Mouse (Mus musculus) ovary, adult 10 weeks (tissue): Measurements from ENCODE around the gene Metrn. TPM values are rescaled to one million over a fixed set of nuclear protein-coding genes. Genes with fewer than 3 reads are reported as not detected.

Experiments
- polyA plus RNA-seq: library from polyadenylated mRNA; stranded (reverse); fragments of 350-450 nt; fragmentation: Illumina TruSeq; extraction: RNeasy Lipid Tissue Mini Kit (QIAGEN cat#74804); gene quantifications from one replicate; pipeline ENCODE4 v1.2.3, GENCODE M21; 2014

Metrn gene
- 0.26 TPM for polyA plus RNA-seq

DNA sequence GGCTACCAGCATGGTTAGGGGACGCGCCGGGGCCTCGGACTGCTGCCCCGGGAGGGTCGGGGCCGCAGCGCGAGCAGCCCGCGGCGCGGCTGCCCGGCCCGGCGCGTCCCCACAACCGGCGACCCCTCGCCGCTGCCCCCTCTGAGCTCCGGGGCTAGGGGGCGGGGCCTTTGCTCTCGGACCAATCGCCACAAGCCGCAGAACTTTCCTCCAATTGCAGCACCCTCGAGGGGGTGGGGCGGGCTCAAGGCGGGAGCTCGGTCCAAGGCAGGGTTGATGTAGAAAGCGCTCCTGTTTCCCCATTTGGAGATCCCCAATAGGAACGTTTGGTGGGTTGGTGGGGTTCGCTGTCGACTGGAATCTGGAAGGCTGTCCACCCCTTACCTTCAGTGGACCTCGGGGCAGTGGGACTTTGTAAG lies at the start of gene Metrn:
TSS of gene Metrn (minus strand) at position 186 of the 419 bp plus-strand sequence.

DNA sequence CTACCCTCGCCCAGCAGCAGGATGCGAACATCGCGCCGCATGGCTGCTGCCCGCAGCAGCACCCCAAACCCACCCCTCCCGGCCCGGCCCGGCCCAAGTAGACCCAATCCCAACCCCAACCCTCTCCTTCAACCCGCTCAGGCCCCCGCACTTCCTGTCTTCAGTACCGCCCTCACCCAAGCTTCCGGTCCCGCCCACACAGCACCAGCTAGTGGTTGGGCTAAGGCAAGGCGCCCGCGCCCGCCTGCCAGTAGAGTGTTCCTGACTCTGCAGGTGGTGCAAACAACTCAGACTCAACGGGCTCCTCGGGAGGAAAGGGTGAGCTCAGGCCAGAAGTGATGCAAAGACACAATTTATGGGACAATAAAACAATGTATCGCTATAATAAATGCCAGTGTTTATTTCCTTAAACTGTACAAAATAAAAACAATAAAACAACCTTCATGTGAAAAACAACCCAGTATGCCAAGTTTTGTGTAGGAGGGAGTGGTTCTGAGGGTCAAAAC lies 47.5 kb upstream of the Metrn start, which contains the start of gene Rhot2:
TSS of gene Rhot2 (minus strand) at position 456 of the 506 bp plus-strand sequence.

DNA sequence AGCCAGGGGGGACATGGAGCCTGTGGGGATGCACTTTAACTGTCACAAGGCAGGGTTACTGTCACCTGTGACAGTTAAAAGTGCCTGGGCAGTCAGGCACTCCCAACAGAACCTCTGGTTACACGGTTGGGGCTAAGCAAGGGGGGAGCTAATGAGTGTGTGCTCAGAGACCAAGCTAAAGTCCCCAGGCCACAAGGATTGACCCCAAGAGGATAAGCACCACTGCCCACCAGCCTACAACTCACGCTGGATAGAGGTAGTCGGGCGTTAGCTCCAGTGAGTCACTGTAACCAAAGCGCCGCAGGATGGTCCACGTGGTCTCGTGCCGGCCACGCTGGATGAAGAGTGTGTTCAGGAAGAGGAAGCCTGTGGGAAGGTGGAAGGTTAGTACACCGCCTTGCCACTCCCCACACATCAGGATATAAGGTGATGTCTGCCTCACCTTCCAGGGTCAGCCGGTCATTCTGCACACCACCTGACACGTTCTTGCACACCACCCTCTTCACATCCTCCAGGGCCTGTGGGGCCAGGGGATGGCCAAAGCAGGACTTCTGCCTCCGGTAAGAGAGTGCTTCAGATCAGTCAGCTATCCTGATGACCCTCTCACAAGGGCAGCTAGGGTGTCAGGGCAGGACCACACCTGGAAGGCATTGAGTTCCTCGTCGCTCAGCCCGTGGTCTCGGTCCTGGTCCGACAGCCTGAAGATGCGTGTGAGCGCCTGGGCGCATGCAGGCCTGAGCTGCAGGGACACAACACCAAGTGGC lies 44.4 kb upstream of the Metrn start, which contains the start of gene Gm20683:
TSS of gene Gm20683 (minus strand) at position 647 of the 764 bp plus-strand sequence.

DNA sequence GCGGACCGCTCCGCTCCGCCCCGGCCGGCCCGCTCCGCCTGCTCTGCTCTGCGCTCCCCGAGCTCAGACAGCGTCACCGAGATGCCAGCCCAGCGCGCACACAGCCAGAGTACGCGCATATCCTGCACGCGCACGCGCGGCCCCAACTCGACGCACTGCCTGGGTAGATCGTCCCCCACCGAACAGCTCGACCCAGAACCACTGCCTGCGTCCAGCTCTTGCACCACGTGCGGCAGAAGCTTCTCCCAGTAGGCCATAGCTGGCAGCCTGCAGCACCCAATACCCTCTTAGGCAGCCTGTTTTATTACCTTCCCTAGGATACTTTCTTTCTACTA lies 40.1 kb upstream of the Metrn start, which contains the start of gene Rhbdl1:
TSS of gene Rhbdl1 (minus strand) at position 220 of the 335 bp plus-strand sequence.

DNA sequence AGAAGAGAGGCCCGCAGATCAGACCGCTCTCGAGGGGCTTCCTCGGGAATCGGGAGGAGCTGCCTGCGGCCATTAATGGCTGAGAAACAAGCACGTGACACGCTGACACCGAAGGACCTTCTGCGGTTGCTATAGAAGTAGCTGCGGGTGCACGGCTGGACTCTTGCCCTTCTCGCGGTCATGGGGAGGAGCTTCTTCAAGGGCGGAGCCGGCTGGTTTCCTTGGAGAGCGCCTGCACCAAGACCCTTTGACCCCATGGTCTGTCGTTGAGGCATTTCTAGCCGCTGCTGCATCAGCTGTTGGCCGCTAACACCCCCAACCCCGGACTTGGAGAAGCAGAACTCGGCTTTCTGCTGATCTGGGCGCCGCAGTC lies 36.3 kb upstream of the Metrn start, which contains the start of gene Stub1:
TSS of gene Stub1 (minus strand) at position 114 of the 373 bp plus-strand sequence.

DNA sequence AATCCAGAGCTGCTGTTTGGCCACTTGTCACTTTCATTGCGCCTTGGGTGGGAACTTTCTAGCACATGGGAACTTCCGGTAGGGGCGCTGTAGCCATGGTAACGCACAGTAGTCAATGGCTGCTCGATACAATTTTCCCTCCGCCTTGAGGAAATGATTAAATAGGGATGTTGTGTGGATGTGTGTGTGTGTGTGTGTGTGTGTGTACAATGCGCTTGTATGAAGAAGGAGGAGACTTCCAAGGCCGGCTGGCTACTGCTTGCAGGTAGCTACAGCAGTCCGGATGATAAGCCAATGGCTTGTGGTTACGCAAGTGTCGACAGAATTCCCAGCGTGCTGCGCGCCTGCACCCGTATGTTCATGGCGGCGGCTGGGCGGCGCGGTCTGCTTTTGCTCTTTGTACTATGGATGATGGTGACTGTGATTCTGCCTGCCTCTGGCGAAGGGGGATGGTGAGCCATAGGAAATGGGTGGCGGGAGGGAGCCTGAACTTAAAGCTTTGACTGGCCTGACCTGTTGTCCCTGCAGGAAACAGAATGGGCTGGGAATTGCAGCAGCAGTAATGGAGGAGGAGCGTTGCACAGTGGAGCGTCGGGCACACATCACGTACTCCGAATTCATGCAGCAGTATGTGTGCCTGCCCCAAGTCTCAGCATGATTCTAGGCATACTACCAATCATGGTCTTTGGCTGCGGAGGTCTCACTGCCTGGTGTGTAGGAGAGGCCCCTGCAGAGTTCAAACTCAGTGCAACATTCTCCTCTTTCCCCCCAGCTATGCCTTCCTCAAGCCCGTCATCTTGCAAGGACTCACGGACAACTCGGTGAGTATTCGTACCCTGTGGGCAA lies 32.0 kb upstream of the Metrn start, which contains the start of gene Jmjd8:
TSS of gene Jmjd8 (plus strand) at position 156 of the 846 bp plus-strand sequence.

DNA sequence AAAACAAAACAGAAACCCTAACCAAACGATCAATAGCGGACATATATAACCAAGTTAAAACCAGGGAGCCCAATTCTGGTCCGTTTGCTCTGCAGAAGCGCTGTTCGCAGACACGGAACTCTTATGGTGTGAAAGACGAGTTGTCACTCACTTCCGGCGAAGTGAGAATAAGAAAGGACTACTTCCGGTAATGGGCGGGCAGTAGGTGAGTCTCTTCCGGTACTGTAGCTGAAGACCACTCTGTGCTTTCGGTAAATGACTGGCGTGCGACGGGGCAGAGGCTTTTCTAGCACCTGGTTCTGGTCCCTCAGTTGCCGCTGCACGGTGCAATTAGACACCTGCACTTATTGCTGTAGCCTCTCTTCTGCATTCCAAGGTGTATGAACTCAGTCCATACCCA lies 26.5 kb upstream of the Metrn start, which contains the start of gene Wdr24:
TSS of gene Wdr24 (plus strand) at position 176 of the 400 bp plus-strand sequence.

DNA sequence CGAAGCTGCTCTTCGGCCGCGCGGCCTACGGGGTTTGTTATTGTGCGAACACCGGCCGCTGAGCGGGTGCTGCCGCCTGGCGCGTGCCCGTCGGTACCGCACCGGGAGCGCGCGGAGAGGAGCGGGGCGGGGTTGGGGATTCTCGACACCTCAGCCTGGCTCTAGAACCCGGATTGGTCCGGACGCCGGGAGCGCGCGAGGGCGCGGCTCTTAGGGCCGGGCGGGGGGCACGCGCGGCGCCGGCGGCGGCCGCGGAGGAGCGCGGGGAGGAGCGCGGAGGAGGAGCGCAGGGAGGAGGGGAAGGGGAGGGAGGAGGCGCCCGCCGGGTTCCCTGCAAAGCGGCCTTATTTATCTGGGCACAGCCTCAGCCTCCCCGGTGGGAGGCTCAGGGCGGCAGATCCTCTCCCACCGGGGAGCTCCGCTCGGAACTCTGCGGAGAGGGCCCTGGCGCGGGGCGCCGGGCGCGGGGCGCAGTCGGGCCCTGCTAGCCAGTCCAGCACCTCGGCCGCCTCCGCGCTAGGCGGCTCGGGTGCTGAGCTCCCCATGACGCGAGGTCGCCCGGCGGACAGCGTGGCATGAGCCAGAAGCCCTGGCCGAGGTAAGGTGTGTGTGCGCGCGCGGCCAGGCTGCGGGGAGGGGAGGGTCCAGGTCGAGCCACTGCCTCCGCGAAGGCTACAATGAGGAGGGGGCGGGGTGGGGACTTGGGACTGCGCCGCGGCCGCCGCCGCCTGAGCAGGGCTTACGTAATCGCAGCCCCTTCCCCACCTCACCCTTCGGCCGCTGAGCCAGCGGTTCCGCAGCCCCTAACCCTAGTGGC lies 12.1 kb upstream of the Metrn start, which contains the start of gene Fbxl16:
TSS of gene Fbxl16 (plus strand) at position 297 of the 817 bp plus-strand sequence.

DNA sequence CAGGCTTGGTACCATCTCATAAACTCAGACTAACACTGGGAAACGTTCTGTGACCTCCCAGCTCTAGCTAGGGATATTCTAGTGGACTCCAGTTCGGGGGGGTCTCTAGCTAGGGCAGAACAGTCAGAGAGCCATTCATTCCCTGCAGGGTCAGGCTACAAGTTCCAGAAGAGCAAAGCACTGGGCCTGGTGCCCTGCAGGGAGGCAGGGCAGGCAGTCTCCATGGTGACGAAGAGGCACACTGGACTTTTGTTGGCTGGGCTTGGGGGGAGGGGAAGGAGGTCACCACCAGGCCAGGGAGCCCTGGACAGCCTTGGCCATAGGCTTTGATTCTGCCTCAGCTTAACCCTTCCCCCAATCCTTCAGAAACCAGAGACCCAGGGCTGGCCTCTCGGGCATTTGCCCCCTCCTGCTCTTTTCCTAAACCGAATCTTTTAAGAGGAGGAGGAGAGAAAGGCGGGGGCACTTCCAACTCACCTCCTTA lies 1.3 kb downstream of the Metrn start, which contains the start of gene AC134908.4:
TSS of gene AC134908.4 (minus strand) at position 51 of the 484 bp plus-strand sequence.

DNA sequence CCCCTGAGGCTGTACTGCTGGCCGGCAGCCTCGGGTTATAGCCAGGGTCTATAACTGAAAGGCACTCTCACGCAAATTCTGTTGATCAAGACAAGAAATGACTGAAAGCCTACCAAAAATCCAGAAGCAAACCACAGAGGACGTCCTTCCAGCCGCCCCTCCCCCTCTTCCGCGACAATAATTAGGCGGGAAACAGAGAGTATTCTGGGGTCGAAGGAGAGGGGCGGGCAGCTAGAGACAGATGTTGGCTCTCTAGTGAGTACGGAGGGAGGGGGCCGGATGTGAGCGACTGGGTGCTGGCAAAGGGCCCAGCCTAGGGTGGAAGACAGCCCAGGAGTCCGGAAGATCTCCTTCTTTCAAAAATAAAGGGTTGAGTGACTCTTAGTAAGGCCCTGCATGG lies 4.3 kb downstream of the Metrn start, which contains the start of gene Fam173a:
TSS of gene Fam173a (minus strand) at position 287 of the 400 bp plus-strand sequence.

DNA sequence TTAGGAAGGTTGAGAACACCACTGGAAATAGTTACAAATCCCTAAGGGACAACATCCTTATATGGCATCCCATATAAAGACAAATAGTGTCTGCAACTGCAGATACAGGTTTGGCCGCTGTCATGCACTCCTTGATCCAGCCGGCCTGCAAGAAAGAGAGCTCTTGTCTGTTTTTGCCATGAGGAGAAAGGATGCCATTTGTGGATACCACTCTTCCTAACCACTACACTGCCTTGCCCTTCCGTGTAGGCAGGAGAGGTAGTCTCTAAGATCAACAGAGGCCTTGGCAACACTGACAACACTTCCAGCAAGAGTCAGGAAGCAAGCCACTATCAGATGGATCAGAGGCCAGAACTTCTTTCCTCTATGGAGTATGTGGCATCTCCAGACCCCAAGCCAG lies 10.7 kb downstream of the Metrn start, which contains the start of gene Ccdc78:
TSS of gene Ccdc78 (plus strand) at position 301 of the 400 bp plus-strand sequence.

DNA sequence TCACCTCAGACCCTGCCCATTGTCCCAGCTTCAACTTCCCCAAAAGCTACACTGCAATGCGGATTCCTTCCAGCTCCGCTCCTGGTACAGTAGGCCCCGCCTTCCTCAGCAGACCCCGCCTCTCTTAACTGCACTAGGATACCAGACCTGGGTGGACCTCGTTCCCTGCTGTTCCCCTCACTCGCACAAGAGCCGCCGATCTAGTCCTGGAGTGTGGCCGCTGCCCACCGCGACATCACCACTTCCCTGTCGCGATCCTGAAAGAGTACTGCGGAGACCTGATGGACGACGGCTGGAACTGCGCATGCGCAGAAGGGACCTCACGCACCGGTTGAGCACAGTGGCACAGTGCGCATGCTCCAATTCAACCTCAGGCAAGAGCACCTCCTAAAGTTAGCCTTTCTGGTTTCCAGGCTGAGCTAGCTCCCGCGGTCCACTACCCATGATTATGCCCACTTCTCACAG lies 11.6 kb downstream of the Metrn start, which contains the start of gene Haghl:
TSS of gene Haghl (minus strand) at position 393 of the 465 bp plus-strand sequence.

DNA sequence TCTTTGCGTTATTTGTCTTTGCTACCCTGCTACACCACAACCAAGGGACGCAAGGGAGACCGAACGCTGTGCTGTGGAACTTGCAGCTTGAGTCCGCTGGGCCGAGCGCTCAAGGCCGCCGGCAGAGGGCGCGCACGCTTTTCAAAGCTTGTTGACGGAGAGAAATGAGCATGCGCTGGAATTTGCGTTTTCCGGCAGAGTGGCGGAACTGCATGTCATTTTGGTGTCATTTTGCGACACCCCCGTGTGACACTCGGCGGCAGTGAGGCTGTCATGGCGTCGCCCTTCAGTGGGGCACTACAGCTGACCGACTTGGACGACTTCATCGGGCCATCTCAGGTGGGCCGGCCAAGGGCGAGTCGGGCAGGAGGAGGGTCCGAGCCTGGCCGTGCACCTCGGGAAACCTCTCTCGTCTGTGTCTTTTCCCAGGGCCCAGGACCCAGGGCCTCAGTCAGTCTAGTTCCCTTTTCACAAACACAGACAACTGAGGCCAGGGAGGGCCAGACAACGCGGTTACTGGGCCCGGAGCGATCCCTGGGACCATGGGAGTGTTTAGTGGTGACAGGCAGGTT lies 23.3 kb downstream of the Metrn start, which contains the start of gene Narfl:
TSS of gene Narfl (plus strand) at position 228 of the 572 bp plus-strand sequence.

DNA sequence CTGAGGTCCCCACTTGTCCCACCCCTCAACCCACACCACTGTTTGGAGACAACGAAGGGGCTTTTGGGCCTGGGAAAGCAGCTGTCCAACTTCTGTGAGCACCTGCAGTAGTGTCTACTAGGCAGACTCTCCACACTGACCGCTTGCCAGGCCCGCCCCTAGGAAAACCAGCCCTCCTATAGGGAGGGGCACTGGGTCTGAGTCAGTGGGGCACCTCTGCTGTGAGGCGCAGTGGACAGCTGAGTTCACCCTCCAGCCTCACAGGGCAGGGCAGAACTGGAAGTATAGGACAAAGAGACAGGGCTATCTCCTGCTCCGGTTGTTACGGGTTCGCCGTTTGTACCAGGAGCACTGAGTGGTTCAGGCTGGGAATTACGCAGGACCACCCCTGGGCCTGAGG lies 42.7 kb downstream of the Metrn start, which contains the start of gene Msln:
TSS of gene Msln (minus strand) at position 138 of the 400 bp plus-strand sequence.

Other genes starting within 250 kb of the Metrn start
- 1.3 TPM for gene Sox8, start 226.4 kb downstream of the Metrn start, polyA plus RNA-seq
- 0.43 TPM for gene Lmf1, start 218.1 kb downstream of the Metrn start, polyA plus RNA-seq
- gene Gng13, start 80.0 kb downstream of the Metrn start, polyA plus RNA-seq = not detected
- not detected for gene Chtf18, start 69.7 kb downstream of the Metrn start, polyA plus RNA-seq
- gene Rpusd1, start 69.5 kb downstream of the Metrn start, polyA plus RNA-seq = not detected
- gene Mslnl, start 61.1 kb downstream of the Metrn start, polyA plus RNA-seq = not detected
- 2.0 TPM for gene Msln, start 42.8 kb downstream of the Metrn start, polyA plus RNA-seq
- gene Narfl, start 23.4 kb downstream of the Metrn start, polyA plus RNA-seq = 0.80 TPM
- gene Haghl, start 11.5 kb downstream of the Metrn start, polyA plus RNA-seq = 1.4 TPM
- gene Ccdc78, start 10.6 kb downstream of the Metrn start, polyA plus RNA-seq = 0.43 TPM
- gene Fam173a, start 4.2 kb downstream of the Metrn start, polyA plus RNA-seq = not detected
- gene AC134908.4, start 1.5 kb downstream of the Metrn start, polyA plus RNA-seq = not detected
- 0.94 TPM for gene Fbxl16, start 11.9 kb upstream of the Metrn start, polyA plus RNA-seq
- 0.29 TPM for gene Wdr24, start 26.5 kb upstream of the Metrn start, polyA plus RNA-seq
- 1.5 TPM for gene Jmjd8, start 31.7 kb upstream of the Metrn start, polyA plus RNA-seq
- gene Stub1, start 36.3 kb upstream of the Metrn start, polyA plus RNA-seq = 2.7 TPM
- not detected for gene Rhbdl1, start 40.2 kb upstream of the Metrn start, polyA plus RNA-seq
- gene Gm20683, start 44.6 kb upstream of the Metrn start, polyA plus RNA-seq = not detected
- gene Rhot2, start 47.7 kb upstream of the Metrn start, polyA plus RNA-seq = 8.3 TPM
- 1.0 TPM for gene Wdr90, start 64.4 kb upstream of the Metrn start, polyA plus RNA-seq
- gene Mcrip2, start 71.6 kb upstream of the Metrn start, polyA plus RNA-seq = not detected
- 10.6 TPM for gene Mettl26, start 77.9 kb upstream of the Metrn start, polyA plus RNA-seq
- gene Wfikkn1, start 83.7 kb upstream of the Metrn start, polyA plus RNA-seq = not detected
- gene Rab40c, start 122.6 kb upstream of the Metrn start, polyA plus RNA-seq = 1.1 TPM
- 27.4 TPM for gene Pigq, start 147.8 kb upstream of the Metrn start, polyA plus RNA-seq
- 0.29 TPM for gene Nhlrc4, start 147.8 kb upstream of the Metrn start, polyA plus RNA-seq
- gene A930017K11Rik, start 155.4 kb upstream of the Metrn start, polyA plus RNA-seq = not detected
- 0.51 TPM for gene Capn15, start 188.7 kb upstream of the Metrn start, polyA plus RNA-seq